11 mouse cellular contexts compared by ENCODE assay signal in the genomic region with DNA sequence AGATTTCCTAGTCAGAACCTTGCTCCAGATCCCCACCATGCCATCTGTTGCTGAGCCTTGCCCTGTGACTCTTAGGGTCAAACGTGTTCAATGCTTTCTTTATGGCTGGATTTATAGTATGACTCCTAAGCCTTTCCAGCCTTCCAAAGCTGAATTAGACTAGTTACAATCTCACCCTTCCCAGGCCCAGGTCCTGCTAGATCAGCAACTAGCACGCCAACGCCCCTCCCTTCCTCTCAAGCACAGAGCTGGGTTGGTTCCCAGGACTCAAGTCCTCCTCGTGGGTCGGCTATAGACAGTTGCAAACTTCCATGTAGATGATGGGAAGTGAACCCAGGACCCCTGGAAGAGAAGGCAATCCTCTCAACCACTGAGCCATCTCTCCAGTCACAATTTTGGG. TPM values are rescaled to one million over a fixed set of nuclear protein-coding genes. Genes with fewer than 3 reads are reported as not detected.
DNase-seq lines count a peak whose midpoint lies in the region; ATAC-seq and TF ChIP-seq lines count a peak whose summit lies in the region.
"Had no signal": no experiment of that assay in that cellular context is flagged by ENCODE, and none has a peak within 500 bp of the region (broad histone marks: within the 10 kb centered on the region; RNA-seq: fewer than 3 reads in every experiment).

No protein-coding gene starts in this region.

- H3K27ac ChIP-seq in liver, adult 2 months (replicated peaks; ENCODE audit: insufficient read depth, low read depth, low read length), result peak overlapping the region; percentile 37
- H3K27ac ChIP-seq in liver, embryonic 11.5 days (ENCODE audit: low read depth, low read length), result no peak overlapping the region
- H3K27ac ChIP-seq in heart, embryonic 14.5 days (replicated peaks in 1 of 2; ENCODE audit: control insufficient read depth in 1 of 2, insufficient read depth in 1 of 2, low read depth in 2 of 2, low read length in 2 of 2), result peak overlapping the region; percentile 26 to 60; a peak in 1 of 4 replicates
- H3K27ac ChIP-seq in intestine, embryonic 15.5 days, result peak overlapping the region; percentile 61
- no peak overlapping the region for H3K27ac ChIP-seq in midbrain, embryonic 13.5 days
- H3K27ac ChIP-seq: hindbrain, postnatal 0 days had no signal

- no peak overlapping the region for H3K9ac ChIP-seq in liver, adult 2 months (ENCODE audit: low read depth, low read length)
- H3K9ac ChIP-seq in liver, embryonic 11.5 days (ENCODE audit: low read depth, low read length), result no peak overlapping the region
- H3K9ac ChIP-seq in heart, embryonic 14.5 days (ENCODE audit: low read length), result 0 out of 2 replicates have a peak overlapping the region, but pooled peaks have one; percentile 36
- no peak overlapping the region for H3K9ac ChIP-seq in intestine, embryonic 15.5 days
- no peak overlapping the region for H3K9ac ChIP-seq in midbrain, embryonic 13.5 days (replicated peaks)

- H3K4me2 ChIP-seq in liver, embryonic 11.5 days, result no peak overlapping the region
- no peak overlapping the region for H3K4me2 ChIP-seq in heart, embryonic 14.5 days (ENCODE audit: low read length)
- H3K4me2 ChIP-seq in intestine, embryonic 15.5 days (replicated peaks), result no peak overlapping the region
- no peak overlapping the region for H3K4me2 ChIP-seq in midbrain, embryonic 13.5 days (replicated peaks)

- no peak for ATAC-seq in liver, embryonic 11.5 days (replicated peaks; ENCODE audit: low FRiP score)
- no peak for ATAC-seq in heart, embryonic 14.5 days (ENCODE audit: insufficient number of reproducible peaks, insufficient read depth, low FRiP score, low read depth)
- no peak for ATAC-seq in intestine, embryonic 15.5 days
- no peak for ATAC-seq in midbrain, embryonic 13.5 days
- ATAC-seq: hindbrain, postnatal 0 days had no signal

- no peak for TF ChIP-seq CTCF in liver, adult 2 months (IDR thresholded peaks at IDR 0.05; ENCODE audit: low read depth, low read length)

- no peaks in the 10 kb centered on the region for H3K36me3 ChIP-seq in liver, adult 2 months (ENCODE audit: control insufficient read depth, insufficient read depth, low read length)
- peaks cover 12% of the 10 kb centered on the region; the same call in 1 of the 2 replicates for H3K36me3 ChIP-seq in liver, embryonic 11.5 days (ENCODE audit: control insufficient read depth, insufficient read depth, low read length)
- peaks cover 14% of the 10 kb centered on the region for H3K36me3 ChIP-seq in heart, embryonic 14.5 days (ENCODE audit: control insufficient read depth, insufficient read depth, low read length)
- H3K36me3 ChIP-seq in intestine, embryonic 15.5 days, result no peaks in the 10 kb centered on the region
- H3K36me3 ChIP-seq in midbrain, embryonic 13.5 days, result peaks cover 2% of the 10 kb centered on the region; the same call in 1 of the 2 replicates

- DNase-seq in liver, adult 2 months (ENCODE audit: extremely low read depth, low read depth, low spot score), result no peak
- no peak for DNase-seq in liver, embryonic 11.5 days (ENCODE audit: low spot score)
- peak; percentile 43 to 66 for DNase-seq in lung, postnatal 4 days
- no peak for DNase-seq in thymus, postnatal 14 days
- DNase-seq: cerebellum, postnatal 25 days; layer of hippocampus, postnatal 36 days had no signal

- TF ChIP-seq POLR2A in liver, adult 2 months (IDR thresholded peaks at IDR 0.05; ENCODE audit: extremely low read depth, insufficient read depth, low read length), result no peak

- WGBS in liver, adult 2 months, result 71% methylated on average over 5 of the region's 5 CpGs
- WGBS in liver, embryonic 11.5 days, result 72% methylated on average over 5 of the region's 5 CpGs
- WGBS in heart, embryonic 14.5 days, result 54% methylated on average over 5 of the region's 5 CpGs
- WGBS in intestine, embryonic 15.5 days, result 38% methylated on average over 5 of the region's 5 CpGs
- WGBS in midbrain, embryonic 13.5 days, result 89% methylated on average over 5 of the region's 5 CpGs

- H3K4me3 ChIP-seq in liver, adult 2 months (ENCODE audit: insufficient read depth, low read depth, low read length), result no peak overlapping the region
- no peak overlapping the region for H3K4me3 ChIP-seq in liver, embryonic 11.5 days (ENCODE audit: low read depth, low read length)
- H3K4me3 ChIP-seq in heart, embryonic 14.5 days (ENCODE audit: control insufficient read depth in 1 of 2, insufficient read depth in 1 of 2, low read depth in 1 of 2, low read length in 2 of 2), result no peak overlapping the region
- no peak overlapping the region for H3K4me3 ChIP-seq in intestine, embryonic 15.5 days (replicated peaks)
- no peak overlapping the region for H3K4me3 ChIP-seq in midbrain, embryonic 13.5 days (replicated peaks)
- H3K4me3 ChIP-seq: erythroblast, embryonic 14.5 days had no signal

- H3K9me3 ChIP-seq in liver, embryonic 11.5 days (ENCODE audit: control insufficient read depth, low read length), result no peaks in the 10 kb centered on the region
- H3K9me3 ChIP-seq in heart, embryonic 14.5 days (ENCODE audit: control insufficient read depth, low read length), result no peaks in the 10 kb centered on the region
- H3K9me3 ChIP-seq in intestine, embryonic 15.5 days, result no peaks in the 10 kb centered on the region
- H3K9me3 ChIP-seq in midbrain, embryonic 13.5 days, result no peaks in the 10 kb centered on the region

- H3K79me2 ChIP-seq in liver, adult 2 months (ENCODE audit: control insufficient read depth, insufficient read depth, low read length), result no peaks in the 10 kb centered on the region

- peaks cover 6% of the 10 kb centered on the region; the same call in 1 of the 2 replicates for H3K4me1 ChIP-seq in liver, adult 2 months (ENCODE audit: control insufficient read depth, insufficient read depth, low read length)
- H3K4me1 ChIP-seq in liver, embryonic 11.5 days (replicated peaks; ENCODE audit: control insufficient read depth, insufficient read depth, low read length), result peaks cover 17% of the 10 kb centered on the region
- H3K4me1 ChIP-seq in heart, embryonic 14.5 days (ENCODE audit: control insufficient read depth in 2 of 2, insufficient read depth in 2 of 2, low read length in 2 of 2), result peaks cover 30 to 39% of the 10 kb centered on the region in 2 experiments
- H3K4me1 ChIP-seq in intestine, embryonic 15.5 days (replicated peaks), result peaks cover 36% of the 10 kb centered on the region
- peaks cover 16% of the 10 kb centered on the region for H3K4me1 ChIP-seq in midbrain, embryonic 13.5 days (replicated peaks)

- no peaks in the 10 kb centered on the region for H3K27me3 ChIP-seq in liver, adult 2 months (ENCODE audit: control insufficient read depth, insufficient read depth, low read length)
- no peaks in the 10 kb centered on the region for H3K27me3 ChIP-seq in liver, embryonic 11.5 days (replicated peaks; ENCODE audit: control insufficient read depth, insufficient read depth, low read length)
- H3K27me3 ChIP-seq in heart, embryonic 14.5 days (ENCODE audit: control insufficient read depth, insufficient read depth, low read length), result no peaks in the 10 kb centered on the region
- no peaks in the 10 kb centered on the region for H3K27me3 ChIP-seq in intestine, embryonic 15.5 days (replicated peaks)
- no peaks in the 10 kb centered on the region for H3K27me3 ChIP-seq in midbrain, embryonic 13.5 days

RNA-seq across cellular contexts. Expression of gene Cdc42ep2, which starts 11.1 kb away (rescaled TPM):
- 1.7 and 2.1 TPM in 2 replicates for total RNA-seq in liver, adult 2 months (2014; rRNA removed)
- polyA plus RNA-seq in liver, adult 2 months (2012; rRNA removed), result 2.1 and 2.4 TPM in 2 replicates
- 5.1 TPM in 2 replicates for polyA plus RNA-seq in liver, embryonic 11.5 days (2014; fragmentation: Nextera tagmentation; extraction: Ambion mirVana)
- 9.1 and 9.7 TPM in 2 replicates for polyA plus RNA-seq in heart, embryonic 14.5 days (2014; fragmentation: Nextera tagmentation; extraction: Ambion mirVana)
- 11.9 and 12.4 TPM in 2 replicates for polyA plus RNA-seq in intestine, embryonic 15.5 days (2015; fragmentation: Nextera tagmentation; extraction: Ambion mirVana)
- polyA plus RNA-seq in midbrain, embryonic 13.5 days (2015; fragmentation: Nextera tagmentation; extraction: Ambion mirVana), result 7.5 and 7.8 TPM in 2 replicates

RNA-seq across cellular contexts. Expression of gene Dpf2, which starts 22.9 kb away (rescaled TPM):
- total RNA-seq in liver, adult 2 months (2014; rRNA removed), result 10.3 and 10.7 TPM in 2 replicates
- polyA plus RNA-seq in liver, adult 2 months (2012; rRNA removed), result 28.8 and 40.0 TPM in 2 replicates
- 119 and 127 TPM in 2 replicates for polyA plus RNA-seq in liver, embryonic 11.5 days (2014; fragmentation: Nextera tagmentation; extraction: Ambion mirVana)
- polyA plus RNA-seq in heart, embryonic 14.5 days (2014; fragmentation: Nextera tagmentation; extraction: Ambion mirVana), result 85.8 and 86.9 TPM in 2 replicates
- polyA plus RNA-seq in intestine, embryonic 15.5 days (2015; fragmentation: Nextera tagmentation; extraction: Ambion mirVana), result 109 and 118 TPM in 2 replicates
- 157 and 158 TPM in 2 replicates for polyA plus RNA-seq in midbrain, embryonic 13.5 days (2015; fragmentation: Nextera tagmentation; extraction: Ambion mirVana)

RNA-seq across cellular contexts. Expression of gene Pola2, which starts 28.3 kb away (rescaled TPM):
- total RNA-seq in liver, adult 2 months (2014; rRNA removed), result 6.7 and 8.3 TPM in 2 replicates
- polyA plus RNA-seq in liver, adult 2 months (2012; rRNA removed), result 10.5 and 14.3 TPM in 2 replicates
- polyA plus RNA-seq in liver, embryonic 11.5 days (2014; fragmentation: Nextera tagmentation; extraction: Ambion mirVana), result 129 and 131 TPM in 2 replicates
- 42.7 and 45.1 TPM in 2 replicates for polyA plus RNA-seq in heart, embryonic 14.5 days (2014; fragmentation: Nextera tagmentation; extraction: Ambion mirVana)
- polyA plus RNA-seq in intestine, embryonic 15.5 days (2015; fragmentation: Nextera tagmentation; extraction: Ambion mirVana), result 64.0 and 65.8 TPM in 2 replicates
- 31.6 and 32.1 TPM in 2 replicates for polyA plus RNA-seq in midbrain, embryonic 13.5 days (2015; fragmentation: Nextera tagmentation; extraction: Ambion mirVana)

RNA-seq across cellular contexts. Expression of gene Tigd3, which starts 41.7 kb away (rescaled TPM):
- total RNA-seq in liver, adult 2 months (2014; rRNA removed), result 0.18 and 0.27 TPM in 2 replicates
- 0.16 and 0.24 TPM in 2 replicates for polyA plus RNA-seq in liver, adult 2 months (2012; rRNA removed)
- 3.9 and 4.2 TPM in 2 replicates for polyA plus RNA-seq in liver, embryonic 11.5 days (2014; fragmentation: Nextera tagmentation; extraction: Ambion mirVana)
- polyA plus RNA-seq in heart, embryonic 14.5 days (2014; fragmentation: Nextera tagmentation; extraction: Ambion mirVana), result 1.1 and 1.8 TPM in 2 replicates
- polyA plus RNA-seq in intestine, embryonic 15.5 days (2015; fragmentation: Nextera tagmentation; extraction: Ambion mirVana), result 1.9 and 2.7 TPM in 2 replicates
- 16.4 and 16.9 TPM in 2 replicates for polyA plus RNA-seq in midbrain, embryonic 13.5 days (2015; fragmentation: Nextera tagmentation; extraction: Ambion mirVana)

RNA-seq across cellular contexts. Expression of gene Slc22a20, which starts 50.3 kb away (rescaled TPM):
- not detected in 2 replicates for total RNA-seq in liver, adult 2 months (2014; rRNA removed)
- not detected in 2 replicates for polyA plus RNA-seq in liver, adult 2 months (2012; rRNA removed)
- not detected in 2 replicates for polyA plus RNA-seq in liver, embryonic 11.5 days (2014; fragmentation: Nextera tagmentation; extraction: Ambion mirVana)
- not detected in 2 replicates for polyA plus RNA-seq in heart, embryonic 14.5 days (2014; fragmentation: Nextera tagmentation; extraction: Ambion mirVana)
- not detected in 2 replicates for polyA plus RNA-seq in intestine, embryonic 15.5 days (2015; fragmentation: Nextera tagmentation; extraction: Ambion mirVana)
- polyA plus RNA-seq in midbrain, embryonic 13.5 days (2015; fragmentation: Nextera tagmentation; extraction: Ambion mirVana), result not detected in 2 replicates
- total RNA-seq: hindbrain, postnatal 0 days; layer of hippocampus, postnatal 36 days had no signal
- polyA plus RNA-seq: erythroblast, embryonic 14.5 days; hindbrain, postnatal 0 days had no signal

Comparison
In these comparisons a context has a peak if more than half of its experiments do, and no peak if none do; other contexts are left out.
1. H3K27ac ChIP-seq: peak in liver, adult 2 months (single experiment), heart, embryonic 14.5 days (2 of 2) and intestine, embryonic 15.5 days (single experiment); none in liver, embryonic 11.5 days (single experiment) and midbrain, embryonic 13.5 days (single experiment).
2. DNase-seq: peak in lung, postnatal 4 days (2 of 2); none in liver, adult 2 months (single experiment), liver, embryonic 11.5 days (single experiment) and thymus, postnatal 14 days (single experiment).